Mouse (Mus musculus): Measurements from ENCODE around the gene Capn1.

Gene Capn1

GRCm38 (mm10) chr19:5951631-5952030, 64.1 kb downstream of the Capn1 start:
- DNase-seq = no peak

GRCm38 (mm10) chr19:5950218-5950617, 65.5 kb downstream of the Capn1 start:
- no peak for DNase-seq

GRCm38 (mm10) chr19:5945891-5946290, 69.8 kb downstream of the Capn1 start:
- peak; percentile 55 for DNase-seq

GRCm38 (mm10) chr19:5945027-5945426, 70.7 kb downstream of the Capn1 start:
- peak; percentile 58 for DNase-seq

GRCm38 (mm10) chr19:5944145-5944544, 71.6 kb downstream of the Capn1 start:
- no peak for DNase-seq

- no peak for DNase-seq
These were observed 72.3 kb downstream of the Capn1 start for GRCm38 (mm10) chr19:5943404-5943803.

- no peak for DNase-seq
These were observed 73.1 kb downstream of the Capn1 start for GRCm38 (mm10) chr19:5942581-5942980.

- DNase-seq = no peak
These were observed 75.0 kb downstream of the Capn1 start for GRCm38 (mm10) chr19:5940656-5941055.

- DNase-seq = peak; percentile 83
These were observed 75.5 kb downstream of the Capn1 start for GRCm38 (mm10) chr19:5940173-5940572.

- DNase-seq = no peak
These were observed 76.0 kb downstream of the Capn1 start for GRCm38 (mm10) chr19:5939715-5940114.
